Mouse (Mus musculus) ovary, postnatal 14 days (tissue): ENCODE results near the gene Lamc2.

ENCODE experiments used
- DNase-seq: peaks from one replicate; pipeline ENCODE4 v3.0.0; 2022; ENCODE audit warnings: low spot score

Lamc2 gene

DNA sequence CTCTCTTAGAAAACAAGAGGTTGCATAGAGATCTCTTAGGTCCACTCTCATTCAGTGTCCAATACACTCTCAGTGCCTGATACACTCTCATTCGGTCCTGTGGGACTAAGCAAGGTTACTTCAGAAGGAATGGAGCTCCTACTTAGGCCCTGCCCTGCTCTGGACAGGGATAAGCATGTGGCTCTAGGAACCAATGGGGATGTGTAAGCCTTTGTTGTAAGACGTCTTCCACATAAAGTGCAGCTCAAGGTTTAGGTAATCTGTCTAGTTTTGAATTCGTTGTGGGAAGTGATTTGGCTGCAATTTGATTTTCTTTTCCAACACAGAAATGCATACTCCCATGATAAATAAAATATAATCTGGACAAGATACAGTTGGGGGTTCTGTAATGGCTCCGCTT, 6.1 kb downstream of the Lamc2 start:
- no peak for DNase-seq

DNA sequence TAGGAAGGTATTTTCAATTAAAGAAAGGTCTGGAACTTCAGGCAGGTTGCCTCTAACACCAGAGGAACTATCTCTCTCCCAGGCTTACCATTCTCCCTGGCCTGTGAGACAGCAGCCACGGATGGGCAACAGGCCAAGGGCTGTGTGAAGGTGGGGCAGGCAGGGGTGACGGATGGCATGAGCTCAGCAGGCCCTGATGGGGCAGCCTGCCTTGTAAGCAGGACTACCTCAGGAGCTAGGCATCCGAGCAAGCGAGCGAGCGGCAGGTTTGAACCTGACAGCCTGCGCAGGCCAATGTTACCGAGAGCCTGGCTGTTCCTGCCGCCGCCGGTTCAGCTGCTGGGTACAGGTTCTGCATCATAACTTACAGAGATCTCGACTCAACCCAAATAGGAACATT, 11.4 kb downstream of the Lamc2 start:
- peak; percentile 54 for DNase-seq

DNA sequence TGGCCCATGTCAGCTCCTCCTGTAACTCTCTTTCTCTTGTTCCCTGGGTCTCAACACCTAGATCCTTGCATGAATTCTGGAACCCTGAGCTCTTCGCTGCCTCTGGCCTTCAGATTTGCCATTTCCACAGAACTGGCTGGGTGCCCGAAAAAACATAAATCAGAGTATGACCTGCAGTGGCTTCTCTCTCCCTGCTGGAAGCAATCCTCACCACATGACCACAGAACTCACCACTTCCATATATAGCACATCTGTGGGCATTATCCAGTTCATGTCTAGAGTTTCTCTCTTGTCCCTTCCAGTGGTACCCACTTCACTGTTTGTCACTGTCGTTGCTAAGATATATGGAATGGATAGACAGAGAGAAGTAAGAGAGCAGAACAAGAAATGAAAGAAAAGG, 13.0 kb downstream of the Lamc2 start:
- peak; percentile 57 for DNase-seq

DNA sequence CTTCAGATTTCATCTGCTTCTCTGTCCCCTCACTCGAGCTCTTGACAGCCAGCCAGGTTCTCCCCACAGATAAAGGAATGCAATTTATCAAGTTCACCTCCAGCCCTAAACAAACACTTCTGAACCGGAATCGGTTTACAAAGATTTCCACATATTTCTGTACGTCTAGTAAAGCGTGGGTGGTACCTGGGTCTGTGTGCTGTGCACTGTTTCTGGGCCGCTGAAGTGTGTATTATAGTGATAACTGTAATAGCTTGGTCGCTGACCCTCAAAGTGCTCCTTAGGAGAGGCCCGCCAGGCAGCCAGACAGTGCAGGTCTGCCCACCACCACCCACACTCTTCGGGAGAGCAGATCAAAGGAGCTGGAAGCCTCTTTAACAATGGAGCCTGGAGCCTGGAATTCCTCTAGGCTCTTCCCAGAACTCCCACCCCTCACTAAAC, 13.9 kb downstream of the Lamc2 start:
- DNase-seq = no peak

DNA sequence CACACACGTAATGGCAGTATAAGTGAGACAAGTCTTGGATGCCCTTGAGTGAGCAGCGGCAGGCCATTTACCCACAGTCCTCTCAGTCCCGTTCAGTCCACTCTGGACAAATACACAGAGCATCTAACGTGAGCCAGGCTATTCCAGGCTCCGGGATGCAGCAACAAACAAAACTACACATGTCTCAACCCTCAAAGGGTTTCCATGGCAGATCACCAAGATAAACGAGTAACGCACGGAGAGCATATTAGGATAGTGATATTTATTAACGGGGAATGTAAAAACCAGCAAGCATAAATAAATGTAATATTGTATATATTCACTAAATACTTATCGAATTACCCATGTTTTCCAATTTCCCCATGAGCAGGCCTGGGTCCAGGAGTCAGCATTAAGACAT, 15.2 kb downstream of the Lamc2 start:
- no peak for DNase-seq

DNA sequence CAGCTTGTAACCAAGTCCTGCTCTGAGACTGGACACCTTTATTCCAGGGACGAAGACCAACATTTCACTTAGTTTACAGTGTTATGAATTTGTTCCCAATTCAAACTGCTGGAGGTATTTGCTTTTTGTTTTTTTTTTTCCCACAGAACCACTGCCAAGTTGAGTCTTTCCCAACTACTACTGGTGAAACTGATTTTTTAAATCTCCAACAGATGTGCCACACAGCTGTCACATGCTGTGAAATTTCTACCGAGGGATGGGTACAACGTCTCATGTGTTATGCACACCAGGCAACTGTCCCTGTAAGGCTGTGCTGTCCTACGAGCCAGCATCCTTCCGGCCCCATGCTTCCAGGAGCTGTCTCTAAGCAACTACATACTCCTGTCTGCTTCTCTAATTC, 18.0 kb downstream of the Lamc2 start:
- DNase-seq = no peak

DNA sequence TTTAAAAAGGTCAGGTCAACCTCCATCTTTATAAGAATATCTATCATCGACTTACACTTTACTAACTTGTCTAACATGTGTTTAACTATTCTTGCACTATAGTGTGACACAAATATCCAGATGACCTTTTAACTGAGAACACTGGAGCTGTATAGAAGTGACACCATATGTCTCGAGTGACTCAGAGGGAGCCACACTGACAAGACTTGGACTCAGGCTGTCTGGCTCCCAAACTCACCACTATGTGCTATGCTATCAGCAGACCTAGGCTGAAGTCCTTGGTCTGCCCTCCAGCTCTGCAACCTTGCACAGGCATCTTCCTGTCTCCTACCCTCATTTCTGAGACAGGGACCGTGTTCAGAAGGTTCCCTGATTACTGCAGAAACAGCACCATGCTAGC, 22.4 kb downstream of the Lamc2 start:
- DNase-seq = no peak

DNA sequence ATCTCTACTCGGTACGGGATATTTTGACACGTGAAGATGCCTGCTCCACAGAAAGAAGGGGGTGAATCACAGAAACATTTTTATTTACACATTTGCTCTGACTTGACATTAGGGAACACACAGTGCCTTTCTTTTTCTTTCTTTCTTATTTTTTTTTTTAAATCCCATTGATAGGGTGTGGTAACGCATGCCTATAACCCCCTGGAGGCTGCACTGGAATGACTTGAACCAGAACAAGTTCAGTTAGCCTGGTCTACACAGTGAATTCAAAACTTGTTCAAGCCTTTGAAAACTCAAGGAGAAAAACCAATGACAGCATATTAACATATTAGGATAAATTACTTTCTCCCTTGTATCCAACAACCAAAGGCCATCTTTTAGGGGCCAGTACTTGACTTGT, 27.1 kb downstream of the Lamc2 start:
- DNase-seq = no peak

DNA sequence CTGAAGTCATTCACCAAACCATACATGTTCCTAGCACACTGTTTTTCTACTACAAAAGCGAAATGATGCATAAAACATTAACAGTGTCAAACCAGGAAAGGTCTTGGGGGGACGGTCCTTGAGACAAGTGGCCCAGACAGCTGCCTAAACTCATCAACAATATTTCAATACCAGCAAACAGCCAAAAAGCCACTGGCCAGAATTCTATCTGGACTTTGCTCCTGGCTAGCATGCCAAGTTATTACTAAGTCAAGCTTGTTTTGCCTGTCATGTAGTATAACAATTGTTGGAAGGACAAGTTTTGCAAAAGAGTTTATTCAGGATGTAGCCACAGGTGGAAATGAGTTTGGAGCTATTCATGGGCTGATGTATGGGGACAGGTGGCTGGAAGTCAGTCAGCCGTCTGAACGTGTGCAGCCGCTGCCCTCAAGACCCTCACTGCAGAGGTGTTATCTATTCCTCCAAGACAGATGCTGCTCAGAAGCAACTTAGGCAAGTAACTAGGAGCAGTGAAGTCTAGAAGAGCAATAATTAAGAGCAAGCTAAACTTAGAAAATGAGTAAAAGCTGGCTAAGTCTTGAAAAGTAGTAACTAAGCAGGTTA, 29.1 kb downstream of the Lamc2 start:
- DNase-seq = no peak

DNA sequence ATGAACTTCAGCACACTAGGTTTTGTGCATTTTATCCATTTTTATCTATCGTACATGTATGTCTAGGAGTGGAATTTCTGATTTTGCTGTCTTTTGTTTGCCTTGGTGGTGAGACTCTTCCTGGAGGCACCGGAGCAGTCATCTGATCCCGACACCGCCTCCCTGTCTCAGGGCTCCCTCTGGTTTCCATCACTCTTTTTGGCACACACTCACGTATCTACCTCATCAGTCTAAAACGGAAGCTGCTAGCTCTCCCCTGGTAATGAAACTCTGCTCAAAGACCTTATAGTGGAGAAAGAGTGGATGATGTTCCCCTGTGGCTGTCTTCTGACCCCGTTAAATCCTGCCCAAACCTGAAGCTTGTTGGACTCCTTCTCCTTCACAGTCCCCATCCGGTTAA, 30.9 kb downstream of the Lamc2 start:
- DNase-seq = no peak

DNA sequence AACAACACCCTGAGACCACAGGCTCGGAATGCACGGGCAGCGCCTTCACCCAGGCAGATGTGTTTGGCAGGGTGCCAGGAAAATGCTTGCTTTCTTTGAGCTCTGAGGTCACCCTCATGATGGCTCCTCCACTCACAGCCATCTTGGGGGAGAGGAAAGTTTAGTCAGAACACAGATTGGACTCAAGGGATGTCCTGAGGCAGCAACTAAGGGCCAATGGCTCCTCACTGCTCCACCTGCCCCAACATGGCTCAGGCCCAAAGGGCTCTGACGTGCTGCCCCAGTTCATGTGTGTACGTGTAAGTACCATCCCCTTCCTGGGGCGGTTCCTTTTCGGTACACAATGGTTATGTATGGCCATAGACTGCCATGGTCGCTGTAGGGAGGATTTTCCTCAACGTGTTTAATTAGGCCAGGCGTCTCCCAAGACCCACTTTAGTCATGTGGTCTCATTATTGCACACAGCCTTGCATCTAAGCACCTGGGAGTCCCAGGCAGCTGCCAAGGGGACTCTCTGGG, 32.6 kb downstream of the Lamc2 start:
- no peak for DNase-seq

DNA sequence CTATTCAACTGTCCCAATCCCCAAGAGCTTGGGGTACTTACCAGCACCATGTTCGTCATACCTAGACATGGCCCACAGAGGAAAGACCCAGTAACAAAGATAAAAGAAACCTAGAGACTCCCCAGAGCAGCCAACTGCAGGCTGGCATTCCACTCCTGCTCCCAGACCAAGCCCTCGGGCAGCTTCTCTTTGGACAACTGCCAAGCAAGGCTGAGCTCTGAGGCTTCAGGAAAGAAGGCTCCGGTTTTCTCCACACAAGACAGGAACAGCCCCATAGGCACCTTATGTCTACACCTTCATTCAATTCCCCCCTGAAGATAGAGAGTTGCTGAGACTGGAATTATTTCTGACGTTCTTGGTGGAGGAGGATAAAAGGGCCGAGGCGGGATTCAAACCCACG, 33.7 kb downstream of the Lamc2 start:
- DNase-seq = no peak

DNA sequence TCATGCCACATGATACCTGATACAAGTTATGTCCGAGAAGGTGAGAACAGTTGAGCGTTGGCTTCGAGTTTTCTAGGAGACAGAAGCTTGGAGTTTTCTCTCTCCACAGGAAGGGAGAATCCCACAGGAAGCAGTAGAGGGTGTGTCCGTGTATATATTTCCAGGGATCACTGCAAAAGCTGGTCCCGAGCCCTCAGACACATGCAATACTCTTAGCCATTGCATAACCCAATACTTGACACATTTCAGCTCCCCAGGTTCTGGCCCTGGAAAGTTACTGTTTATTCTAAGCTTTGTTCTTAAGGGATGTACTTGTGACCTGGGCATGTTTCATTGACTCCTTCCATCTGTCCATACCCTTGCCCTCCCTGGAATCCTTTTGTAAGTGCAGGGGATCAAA, 40.5 kb downstream of the Lamc2 start:
- DNase-seq = no peak

DNA sequence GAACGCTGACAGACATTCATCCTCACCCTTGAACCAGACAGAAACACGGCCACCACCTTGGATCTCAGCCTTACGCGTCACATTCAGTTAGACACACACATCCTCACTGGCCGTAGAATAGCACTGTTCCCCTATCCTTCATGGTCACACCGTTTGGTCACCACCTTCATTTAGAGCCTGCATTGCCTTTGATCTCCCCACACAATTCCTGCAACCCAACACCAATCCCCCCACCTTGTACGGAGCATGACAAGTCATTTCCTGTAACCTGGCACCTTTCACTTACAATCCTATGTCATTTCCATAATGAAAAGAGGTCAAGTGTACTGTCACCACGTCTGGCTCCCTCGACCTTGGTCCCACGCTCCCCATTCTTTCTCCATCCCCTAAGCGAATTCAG, 42.2 kb downstream of the Lamc2 start:
- no peak for DNase-seq

DNA sequence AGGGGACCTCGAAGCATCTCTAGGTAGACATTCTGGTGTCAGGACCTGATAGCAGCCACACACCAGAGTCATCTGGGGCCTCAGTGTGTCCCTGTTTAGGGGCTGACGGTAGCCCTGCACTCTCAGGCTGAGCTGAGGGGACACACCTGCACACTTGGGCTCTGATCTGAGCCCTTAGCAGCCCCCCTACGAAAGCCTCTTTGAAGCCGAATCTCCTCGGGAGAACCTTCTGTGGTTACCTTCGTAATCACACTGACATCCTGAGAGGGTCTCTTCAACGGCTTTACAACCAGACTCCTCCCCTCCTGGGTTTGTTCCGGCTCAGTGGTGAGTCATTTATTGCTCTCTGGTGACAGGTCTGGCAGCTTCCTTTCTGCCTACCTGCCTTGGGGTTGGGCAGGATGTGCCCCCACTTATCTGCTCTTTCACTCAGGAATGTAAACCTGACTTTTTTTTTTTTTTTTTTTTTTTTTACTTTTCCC, 45.5 kb downstream of the Lamc2 start:
- no peak for DNase-seq

DNA sequence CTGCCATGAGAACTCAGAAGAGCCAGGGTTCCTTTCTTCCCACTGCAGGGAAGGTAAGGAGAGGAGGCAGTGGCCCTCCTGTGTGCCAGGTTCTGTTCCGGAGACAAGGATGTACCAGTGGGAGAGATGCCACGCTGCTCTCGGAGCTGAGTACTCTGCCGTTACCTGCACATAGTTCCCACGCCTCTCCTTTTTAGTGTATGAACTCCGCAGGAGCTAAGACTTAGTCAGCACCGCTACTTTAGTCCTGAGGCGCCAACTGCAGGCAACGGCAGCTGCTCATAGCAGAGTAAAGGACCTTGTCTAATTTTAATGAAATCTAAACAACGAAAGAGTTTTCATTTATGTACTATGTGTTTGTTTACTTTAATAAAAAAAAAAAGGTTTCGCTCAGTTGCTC, 46.0 kb downstream of the Lamc2 start:
- DNase-seq = no peak

DNA sequence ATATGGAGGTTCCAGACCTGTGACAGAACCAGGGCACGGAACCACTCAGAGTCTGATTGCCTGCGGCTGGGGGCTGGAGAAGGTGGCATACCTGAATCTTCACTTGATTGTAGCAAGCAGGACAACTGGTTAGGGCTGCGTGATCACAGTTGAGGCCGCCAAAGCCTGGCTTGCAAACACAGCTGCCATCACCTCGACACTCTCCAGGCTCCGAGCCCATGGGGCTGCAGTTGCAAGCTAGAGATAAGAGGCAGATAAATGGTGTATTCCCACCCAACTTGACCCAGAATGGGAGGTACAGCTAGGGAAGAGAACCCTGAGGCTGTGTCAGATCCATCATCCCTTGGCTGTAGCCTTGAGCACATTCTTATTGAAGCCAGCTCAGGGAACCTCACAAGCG, 46.6 kb downstream of the Lamc2 start:
- no peak for DNase-seq

DNA sequence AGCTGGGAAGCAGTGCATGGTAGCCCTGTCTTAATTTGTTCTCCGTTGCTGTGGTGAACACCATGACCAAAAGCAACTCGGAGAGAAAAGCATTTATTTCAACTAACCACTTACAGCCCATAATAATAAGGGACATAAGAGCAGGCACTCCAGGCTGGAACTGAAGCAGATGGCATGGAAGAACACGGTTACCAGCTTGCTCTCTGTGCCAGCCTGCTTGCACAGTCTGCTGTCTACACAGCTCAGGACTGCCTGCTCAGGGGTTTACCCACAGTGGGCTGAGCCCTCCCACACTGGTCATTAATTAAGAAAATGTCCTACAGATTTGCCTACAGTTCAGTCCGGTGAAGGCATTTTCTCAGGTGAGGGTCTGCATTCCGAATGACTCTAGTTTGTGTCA, 47.8 kb downstream of the Lamc2 start:
- no peak for DNase-seq

DNA sequence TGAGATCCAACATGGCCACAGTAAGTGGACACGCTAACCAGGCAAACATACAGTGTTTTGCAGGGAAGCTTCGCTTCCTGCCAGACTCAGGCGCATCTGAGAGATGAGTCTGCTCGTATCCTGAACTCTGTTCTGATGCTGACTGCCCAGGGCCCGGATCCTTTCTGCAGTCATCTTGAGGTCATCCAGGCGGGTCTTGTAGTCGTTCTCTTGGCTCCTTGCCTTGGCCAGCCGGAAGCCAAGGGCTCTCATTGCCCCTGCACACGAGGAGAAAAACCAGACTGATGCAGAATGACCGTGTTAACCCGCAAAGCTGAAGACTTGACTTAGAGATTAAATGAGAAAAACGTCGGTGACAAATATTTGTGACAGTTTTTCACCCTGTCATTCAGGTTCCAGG, 49.6 kb downstream of the Lamc2 start:
- no peak for DNase-seq

DNA sequence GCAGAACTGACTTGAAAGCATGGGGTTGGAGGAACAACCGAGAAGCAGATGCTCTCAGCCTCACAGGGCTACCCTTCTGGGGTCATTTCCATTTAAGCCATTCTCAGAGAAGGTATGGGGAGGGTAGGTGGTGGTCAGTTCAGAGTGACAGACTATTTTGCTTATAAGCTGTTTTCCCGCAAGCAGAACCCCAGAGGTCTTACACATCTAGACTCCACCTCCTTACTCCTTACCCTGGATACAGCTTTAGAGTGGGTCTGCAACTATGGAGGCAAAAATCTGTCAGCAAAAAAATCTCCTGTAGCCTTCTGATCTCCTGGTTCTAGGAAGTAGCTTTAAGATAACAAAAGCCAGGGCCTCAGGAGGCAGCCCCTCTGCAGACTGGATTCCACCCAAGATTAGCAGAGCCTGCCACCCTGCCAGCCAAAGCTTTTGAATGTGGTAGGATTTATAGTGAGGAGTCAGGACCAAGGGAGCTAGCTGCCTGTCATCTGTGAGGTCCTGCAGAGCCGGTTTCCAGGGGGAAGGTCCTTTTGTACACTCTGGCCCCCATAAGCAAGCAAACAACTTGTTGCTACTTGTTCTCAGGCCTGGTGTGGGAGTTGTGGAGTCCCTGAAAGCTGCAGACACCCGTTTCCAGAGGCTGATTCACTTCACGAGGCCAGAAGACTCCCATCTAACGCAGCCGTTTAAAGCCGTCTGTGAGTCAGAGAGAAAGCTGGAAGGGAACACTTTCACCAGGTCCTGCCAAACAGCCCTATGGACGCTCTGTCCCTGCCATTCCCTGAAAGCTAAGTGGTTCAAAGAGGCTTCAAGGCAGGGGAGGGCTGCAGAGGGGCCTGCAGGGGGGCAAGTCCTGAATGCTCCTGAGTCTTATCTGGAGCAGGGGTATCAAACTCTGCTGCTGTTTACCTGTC, 52.1 kb downstream of the Lamc2 start:
- peak; percentile 26 for DNase-seq

DNA sequence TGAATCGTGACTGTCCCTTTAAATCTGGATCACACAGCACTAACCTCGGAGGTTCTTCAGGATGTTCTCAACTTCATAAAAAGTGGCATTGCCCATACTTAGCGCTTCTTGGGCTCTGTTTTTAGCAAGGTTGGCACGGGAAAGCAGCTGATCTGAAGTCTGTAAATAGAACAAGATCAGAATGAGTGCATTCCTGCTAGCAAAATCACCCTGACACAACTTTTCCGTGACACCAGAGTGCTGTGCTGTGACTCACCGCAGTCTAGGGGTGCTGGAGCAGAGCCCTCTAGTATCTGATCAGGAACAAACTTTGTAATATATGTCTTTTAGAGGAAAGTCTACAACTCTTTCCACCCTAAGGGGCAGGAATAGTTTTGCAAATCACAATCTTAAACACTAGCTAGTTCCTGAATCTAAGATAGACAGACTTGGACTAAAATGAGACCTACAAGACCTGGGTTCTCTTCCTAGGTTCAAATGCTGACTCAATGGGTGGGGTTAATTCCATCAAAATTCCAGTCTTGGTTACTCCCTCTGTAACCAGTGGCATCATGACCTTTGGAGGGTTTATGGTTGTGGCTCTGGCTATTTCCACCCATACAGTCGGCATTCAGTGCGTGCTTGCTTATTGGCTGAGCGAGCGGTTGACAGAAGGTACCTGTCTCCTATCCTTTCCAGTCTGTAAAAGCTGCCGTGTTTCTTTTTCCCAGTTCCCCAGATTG, 56.1 kb downstream of the Lamc2 start:
- DNase-seq = no peak

DNA sequence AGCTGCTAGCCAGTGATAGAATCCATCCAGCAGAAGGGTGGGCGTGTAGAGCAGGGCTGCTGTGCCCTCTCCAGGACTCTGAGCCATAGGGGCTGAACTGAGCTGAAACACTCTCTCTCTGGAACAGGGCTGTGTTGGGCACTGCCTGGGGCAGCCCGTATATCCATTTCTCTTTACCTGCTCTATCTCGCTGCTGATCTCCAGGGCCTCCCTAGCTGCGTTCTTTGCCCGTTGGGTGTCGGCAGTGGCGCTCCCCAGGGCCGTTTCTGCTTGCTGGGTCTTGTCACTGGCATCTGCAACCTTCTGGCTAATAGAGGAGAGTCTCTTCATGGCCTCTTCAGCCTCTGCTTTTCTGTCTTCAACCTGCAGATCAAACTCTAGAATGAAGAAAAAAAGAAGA, 57.5 kb downstream of the Lamc2 start:
- DNase-seq = no peak

DNA sequence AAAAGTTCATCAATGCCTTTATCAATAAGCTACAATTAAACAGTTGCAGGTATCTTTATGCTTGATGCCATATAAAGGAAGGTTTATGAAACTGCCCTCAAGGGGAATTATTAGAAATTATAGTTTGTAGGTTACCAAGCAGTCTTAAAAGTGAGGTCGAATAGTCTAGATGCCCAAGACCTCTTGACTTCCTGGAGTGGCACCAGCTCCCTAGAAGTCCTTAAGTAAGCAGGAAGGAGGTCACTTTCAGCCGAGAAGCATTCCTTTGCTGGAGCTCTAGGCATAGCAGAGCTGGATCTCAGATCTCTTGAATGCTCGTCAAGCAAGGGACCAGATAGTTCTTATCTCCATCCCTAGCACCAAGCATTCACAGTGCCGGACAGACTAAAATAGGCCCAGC, 58.6 kb downstream of the Lamc2 start:
- no peak for DNase-seq
